ENCODE assay signal across 21 mouse cellular contexts in genomic region chr16:89188621-89189020, GRCm38 (mm10). TPM values are rescaled to one million over a fixed set of nuclear protein-coding genes. Genes with fewer than 3 reads are reported as not detected.
"Had no signal": no experiment of that assay in that cellular context is flagged by ENCODE, and none has a peak within 500 bp of the region (broad histone marks: within the 10 kb centered on the region; RNA-seq: fewer than 3 reads in every experiment).

No protein-coding gene starts in this region.

- H3K27ac ChIP-seq: lung, embryonic 15.5 days; macrophage; midbrain, embryonic 13.5 days; midbrain, embryonic 15.5 days; neural tube, embryonic 13.5 days; neural tube, embryonic 15.5 days had no signal

- H3K9ac ChIP-seq: lung, embryonic 15.5 days; midbrain, embryonic 13.5 days; midbrain, embryonic 15.5 days; neural tube, embryonic 13.5 days; neural tube, embryonic 15.5 days had no signal

- H3K4me3 ChIP-seq: lung, embryonic 15.5 days; megakaryocyte, embryonic 14.5 days; midbrain, embryonic 13.5 days; midbrain, embryonic 15.5 days; neural tube, embryonic 13.5 days; neural tube, embryonic 15.5 days had no signal

- H3K9me3 ChIP-seq: lung, embryonic 15.5 days; midbrain, embryonic 13.5 days; midbrain, embryonic 15.5 days; neural tube, embryonic 13.5 days; neural tube, embryonic 15.5 days had no signal

- DNase-seq: lung, adult 2 months; lung, postnatal 14 days; lung, postnatal 36 days; retina, postnatal 1 day; right cerebral cortex, adult 18-20 months; right cerebral cortex, postnatal 25 days; right cerebral cortex, postnatal 4 days; spleen, adult 18-20 months; thymus, adult 18-20 months; thymus, postnatal 14 days; thymus, postnatal 36 days had no signal

- H3K36me3 ChIP-seq: lung, embryonic 15.5 days; midbrain, embryonic 13.5 days; midbrain, embryonic 15.5 days; neural tube, embryonic 13.5 days; neural tube, embryonic 15.5 days had no signal

- H3K4me1 ChIP-seq: lung, embryonic 15.5 days; megakaryocyte, embryonic 14.5 days; midbrain, embryonic 13.5 days; midbrain, embryonic 15.5 days; neural tube, embryonic 13.5 days; neural tube, embryonic 15.5 days had no signal

RNA-seq across cellular contexts. Expression of gene 1110057P08Rik, which starts 14.1 kb away (rescaled TPM):
- total RNA-seq: megakaryocyte progenitor cell, adult 5-6 weeks; midbrain, postnatal 0 days; monocyte, adult 5-6 weeks had no signal

RNA-seq across cellular contexts. Expression of gene Krtap20-2, which starts 17.0 kb away (rescaled TPM):
- total RNA-seq: megakaryocyte progenitor cell, adult 5-6 weeks; midbrain, postnatal 0 days; monocyte, adult 5-6 weeks had no signal

RNA-seq across cellular contexts. Expression of gene Gm7735, which starts 19.3 kb away (rescaled TPM):
- total RNA-seq: megakaryocyte progenitor cell, adult 5-6 weeks; midbrain, postnatal 0 days; monocyte, adult 5-6 weeks had no signal

RNA-seq across cellular contexts. Expression of gene Gm9789, which starts 30.9 kb away (rescaled TPM):
- total RNA-seq: megakaryocyte progenitor cell, adult 5-6 weeks; midbrain, postnatal 0 days; monocyte, adult 5-6 weeks had no signal

RNA-seq across cellular contexts. Expression of gene Gm10061, which starts 37.7 kb away (rescaled TPM):
- total RNA-seq: megakaryocyte progenitor cell, adult 5-6 weeks; midbrain, postnatal 0 days; monocyte, adult 5-6 weeks had no signal
